Mouse (Mus musculus) common myeloid progenitor, adult 5-6 weeks (primary cell): ENCODE results near the gene Selenoh. TPM values are rescaled to one million over a fixed set of nuclear protein-coding genes. Genes with fewer than 3 reads are reported as not detected.
A peak's percentile ranks its signal among the peaks of the same experiment; 100 is the strongest.
"Not testable (repeated sequence)": the region's sequence is repeated elsewhere in the genome, so short reads cannot be mapped to it uniquely, and the experiment has no call there.

ENCODE experiments used
- ATAC-seq: replicated peaks from 2 replicates; pipeline ENCODE4 v1.8.0; 2016; ENCODE audit warnings: low read depth, mild to moderate bottlenecking, moderate TSS enrichment, inconsistent platforms; ENCODE audit not compliant: poor library complexity, severe bottlenecking
- total RNA-seq: library from RNA; stranded (forward); fragments of 200-1000, 187-1606 nt; gene quantifications from 2 replicates; pipeline ENCODE4 v1.2.3, GENCODE M21; 2017

The Selenoh gene
- total RNA-seq, 1 experiment from 2014 or later, result 74.6 TPM

GRCm38 (mm10) chr2:84677270-84677967 lies 6.8 kb upstream of the Selenoh start:
- peak; percentile 45 for ATAC-seq

- ATAC-seq, result not testable (repeated sequence)
These were observed 965 bp upstream of the Selenoh start for GRCm38 (mm10) chr2:84671535-84671934.

- peak; percentile 40 for ATAC-seq
These were observed 572 bp downstream of the Selenoh start for GRCm38 (mm10) chr2:84669828-84670568.

GRCm38 (mm10) chr2:84666081-84666480 lies 4.5 kb downstream of the Selenoh start:
- no peak for ATAC-seq

GRCm38 (mm10) chr2:84662866-84663265 lies 7.7 kb downstream of the Selenoh start:
- peak; percentile 77 for ATAC-seq

GRCm38 (mm10) chr2:84660253-84660652 lies 10.3 kb downstream of the Selenoh start:
- ATAC-seq, result peak; percentile 87

GRCm38 (mm10) chr2:84658806-84659205 lies 11.8 kb downstream of the Selenoh start, which contains the start of gene Btbd18:
Btbd18 (plus strand) TSS chr2:84659079.
- ATAC-seq, result no peak

- ATAC-seq, result peak; percentile 76
These were observed 14.7 kb downstream of the Selenoh start for GRCm38 (mm10) chr2:84655864-84656263.

- ATAC-seq, result no peak
These were observed 17.2 kb downstream of the Selenoh start for GRCm38 (mm10) chr2:84653354-84653753.

GRCm38 (mm10) chr2:84650464-84651195 lies 19.9 kb downstream of the Selenoh start, which contains the start of gene Ctnnd1:
Ctnnd1 (minus strand) TSS chr2:84650765.
- ATAC-seq, result peak; percentile 98

- no peak for ATAC-seq
These were observed 20.9 kb downstream of the Selenoh start for GRCm38 (mm10) chr2:84649674-84650073.

GRCm38 (mm10) chr2:84648369-84648768 lies 22.2 kb downstream of the Selenoh start:
- no peak for ATAC-seq

- no peak for ATAC-seq
These were observed 23.5 kb downstream of the Selenoh start for GRCm38 (mm10) chr2:84647051-84647568.

GRCm38 (mm10) chr2:84646138-84646537 lies 24.4 kb downstream of the Selenoh start:
- no peak for ATAC-seq

- no peak for ATAC-seq
These were observed 29.7 kb downstream of the Selenoh start for GRCm38 (mm10) chr2:84640833-84641232.

GRCm38 (mm10) chr2:84638428-84639220 lies 31.9 kb downstream of the Selenoh start:
- no peak for ATAC-seq

- ATAC-seq, result no peak
These were observed 33.0 kb downstream of the Selenoh start for GRCm38 (mm10) chr2:84637452-84638165.

GRCm38 (mm10) chr2:84636231-84636741 lies 34.3 kb downstream of the Selenoh start:
- no peak for ATAC-seq

- peak; percentile 49 for ATAC-seq
These were observed 35.0 kb downstream of the Selenoh start for GRCm38 (mm10) chr2:84635611-84636010.
